Mouse (Mus musculus) CD4-positive, CD25-positive, alpha-beta regulatory T cell, adult 2 months (primary cell): ENCODE measurements at regions not wholly inside any gene's neighbourhood (a gene's known extent, or its start where the extent isn't known, plus 50 kb on each side); places are given as distances from the start of the nearest gene placed in this dataset.
A peak's percentile ranks its signal among the peaks of the same experiment; 100 is the strongest.

Experiments used
- DNase-seq: peaks from one replicate; pipeline ENCODE4 v3.0.0-alpha.2; 2012; ENCODE audit warnings: low read depth, low spot score

- peak; percentile 35 for DNase-seq
These were observed 352.3 kb upstream of the Hs6st1 start for GRCm38 (mm10) chr1:35715931-35716330.

- no peak for DNase-seq
These were observed 351.0 kb upstream of the Hs6st1 start for GRCm38 (mm10) chr1:35717166-35717565.

DNA sequence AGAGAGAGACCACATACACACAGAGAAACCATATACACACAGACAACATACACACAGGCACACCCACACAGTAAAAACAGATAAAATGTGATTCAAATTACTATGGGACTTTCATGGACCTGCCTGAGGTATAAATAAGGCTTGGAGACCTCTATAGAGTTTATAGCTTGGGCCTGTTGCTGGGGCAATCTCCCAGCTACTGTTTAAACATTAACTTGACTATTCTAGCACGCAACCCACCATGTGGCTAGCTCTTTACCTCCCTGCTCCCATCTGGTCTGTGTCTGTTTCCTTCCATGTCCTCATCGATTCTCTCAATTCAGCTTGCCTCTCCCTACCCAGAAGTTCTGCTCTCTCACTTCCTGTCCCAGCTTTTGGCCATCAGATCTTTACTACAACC, 350.5 kb upstream of the Hs6st1 start:
- DNase-seq, result no peak

GRCm38 (mm10) chr1:35720063-35720462, 348.1 kb upstream of the Hs6st1 start:
- no peak for DNase-seq

- no peak for DNase-seq
These were observed 343.8 kb upstream of the Hs6st1 start for GRCm38 (mm10) chr1:35724366-35724900.

DNA sequence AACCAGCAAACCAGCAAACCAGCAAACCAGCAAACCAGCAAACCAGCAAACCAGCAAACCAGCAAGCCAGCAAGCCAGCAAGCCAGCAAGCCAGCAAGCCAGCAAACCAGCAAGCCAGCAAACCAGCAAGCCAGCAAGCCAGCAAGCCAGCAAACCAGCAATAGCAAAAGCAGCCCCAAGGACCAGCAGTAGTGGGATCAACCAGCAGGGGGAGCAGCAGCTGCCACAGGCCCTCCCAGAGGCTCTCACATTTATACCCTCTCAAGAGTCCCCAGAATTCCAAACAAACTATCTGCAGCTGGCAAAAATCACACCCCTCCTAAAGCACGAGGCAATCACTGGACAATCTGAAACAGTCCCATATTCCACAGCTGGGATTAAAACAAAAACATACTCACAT, 341.6 kb upstream of the Hs6st1 start:
- DNase-seq, result peak; percentile 79

DNA sequence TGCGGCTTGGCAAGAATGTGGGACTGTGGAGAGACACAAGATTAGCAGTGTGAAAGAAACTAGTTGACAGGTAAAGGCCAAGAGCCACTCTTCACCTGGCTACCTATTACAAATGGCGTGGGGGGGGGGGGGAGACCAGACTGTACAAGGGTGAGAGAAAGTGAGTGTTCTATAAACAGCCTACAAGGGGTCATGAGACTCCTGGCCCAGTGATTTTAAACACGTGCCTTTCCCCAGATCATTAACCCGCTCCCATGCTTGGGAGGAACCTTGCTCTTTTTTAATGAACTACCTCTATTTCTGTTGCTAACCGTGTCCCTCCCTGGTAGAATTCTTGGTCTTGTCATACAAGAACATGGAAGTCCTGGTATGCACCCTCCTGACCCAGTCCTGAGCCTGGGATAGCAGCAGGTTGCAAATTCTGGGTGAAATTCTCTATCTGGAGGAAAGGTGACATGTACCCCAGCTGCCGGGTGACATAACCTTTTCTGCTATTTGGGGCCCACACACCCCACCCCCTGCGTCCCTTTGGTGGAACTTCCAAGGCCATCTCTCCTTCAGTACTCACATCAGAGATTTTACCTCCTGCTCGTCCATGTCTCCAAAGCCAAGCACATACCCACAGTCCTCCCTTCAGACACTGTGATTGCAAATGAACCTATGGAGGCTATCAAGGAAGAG, 340.8 kb upstream of the Hs6st1 start:
- DNase-seq, result no peak

GRCm38 (mm10) chr1:35729785-35730295, 338.4 kb upstream of the Hs6st1 start:
- DNase-seq, result no peak

GRCm38 (mm10) chr1:35730309-35730708, 337.9 kb upstream of the Hs6st1 start:
- DNase-seq, result no peak

GRCm38 (mm10) chr1:35736247-35736646, 332.0 kb upstream of the Hs6st1 start:
- DNase-seq, result no peak

- DNase-seq, result no peak
These were observed 318.6 kb upstream of the Hs6st1 start for GRCm38 (mm10) chr1:35749603-35750002.

GRCm38 (mm10) chr1:35750092-35750521, 318.1 kb upstream of the Hs6st1 start:
- DNase-seq, result no peak

DNA sequence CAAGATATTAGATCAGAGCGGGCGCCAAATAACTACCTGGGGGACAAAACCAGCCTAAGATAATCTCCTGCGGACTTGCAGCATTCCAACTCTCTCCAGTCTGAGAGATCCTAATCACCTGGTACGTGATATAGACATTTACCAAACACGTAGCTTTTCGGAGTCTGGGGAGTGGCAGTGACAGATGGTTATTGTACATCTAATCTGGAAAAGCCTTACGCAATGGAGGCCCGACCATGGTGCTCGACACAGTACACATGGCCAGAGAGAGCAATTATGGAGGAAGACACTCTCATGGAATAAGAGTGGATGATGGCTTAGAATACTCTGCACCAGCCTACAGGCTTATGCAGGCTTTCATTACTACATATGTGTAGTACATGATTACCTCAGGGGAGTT, 315.6 kb upstream of the Hs6st1 start:
- DNase-seq, result no peak

DNA sequence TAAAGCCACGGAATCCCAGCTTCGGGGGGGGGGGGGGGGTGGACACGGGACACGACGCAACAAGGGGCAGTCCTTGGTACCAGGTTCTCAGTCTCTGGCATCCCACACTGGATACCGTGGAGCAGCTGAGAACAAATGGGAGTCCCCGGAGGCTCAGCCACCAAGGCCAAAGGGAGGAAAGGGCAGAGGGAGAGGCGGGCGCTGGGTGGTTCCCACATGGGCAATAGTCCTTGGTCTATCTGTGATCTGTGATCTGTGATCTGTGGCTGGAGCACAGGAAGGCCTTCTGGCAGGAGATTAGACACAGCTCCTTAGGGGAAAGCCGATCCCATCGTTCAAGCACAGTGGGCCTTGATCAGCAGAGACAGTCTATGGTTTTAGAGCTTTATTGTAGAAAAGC, 314.0 kb upstream of the Hs6st1 start:
- DNase-seq, result no peak

DNA sequence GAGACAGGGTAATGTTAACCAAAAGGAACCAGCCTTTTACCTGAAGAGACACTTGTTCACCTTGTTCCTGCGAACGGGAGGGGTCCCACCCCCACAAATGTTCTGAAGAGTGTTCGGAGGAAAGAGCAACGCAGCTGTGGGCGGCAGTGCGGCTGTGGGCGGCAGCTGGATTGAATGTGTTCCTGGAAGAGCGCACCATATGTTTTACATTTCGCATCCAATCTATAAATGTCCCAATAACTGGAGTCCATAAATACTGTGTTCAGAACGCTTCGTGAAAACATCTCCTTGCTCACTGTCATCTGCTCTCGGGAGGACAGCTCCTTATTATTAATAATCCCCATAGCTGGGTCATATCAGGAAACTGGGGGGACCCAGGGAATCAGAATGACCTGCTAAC, 309.2 kb upstream of the Hs6st1 start:
- DNase-seq, result no peak

GRCm38 (mm10) chr1:35759600-35759999, 308.6 kb upstream of the Hs6st1 start:
- no peak for DNase-seq

GRCm38 (mm10) chr1:35763051-35763450, 305.1 kb upstream of the Hs6st1 start:
- DNase-seq, result no peak

- DNase-seq, result no peak
These were observed 304.7 kb upstream of the Hs6st1 start for GRCm38 (mm10) chr1:35763456-35763855.

DNA sequence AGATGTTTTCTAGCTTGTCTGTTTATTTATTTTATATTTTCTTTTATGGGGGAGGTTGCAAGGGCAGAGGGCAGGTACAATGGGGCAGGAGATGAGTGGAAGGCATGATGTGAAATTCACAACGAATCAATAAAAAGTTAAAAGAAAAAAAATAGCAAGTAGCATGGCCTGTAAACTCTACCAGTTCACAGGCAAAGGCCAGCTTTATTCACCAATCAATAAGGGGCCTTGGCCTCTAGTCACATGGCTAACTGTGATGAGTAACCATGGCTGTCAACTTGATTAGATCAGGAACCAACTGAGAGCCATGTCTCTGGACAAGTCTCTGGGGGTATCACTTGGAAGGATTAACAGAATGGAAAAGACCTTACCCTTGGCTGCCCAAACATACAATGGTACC, 304.1 kb upstream of the Hs6st1 start:
- DNase-seq, result no peak

GRCm38 (mm10) chr1:35765692-35766091, 302.5 kb upstream of the Hs6st1 start:
- DNase-seq, result peak; percentile 8

DNA sequence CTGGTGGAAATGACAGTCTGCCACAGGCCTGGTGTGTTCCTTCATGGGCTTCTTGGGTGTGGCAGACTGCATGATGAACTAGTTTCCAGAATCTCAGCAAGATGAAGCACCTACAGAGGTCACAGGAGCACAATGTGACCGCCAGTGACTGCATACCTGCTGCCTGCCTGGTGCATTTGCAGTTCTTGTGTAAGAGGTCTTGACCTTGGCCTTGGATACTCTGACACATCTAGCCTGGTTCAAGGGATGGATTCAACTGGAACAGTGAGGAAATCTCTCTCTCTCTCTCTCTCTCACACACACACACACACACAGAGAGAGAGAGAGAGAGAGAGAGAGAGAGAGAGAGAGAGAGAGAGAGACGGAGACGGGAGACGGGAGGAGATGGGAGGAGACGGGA, 301.9 kb upstream of the Hs6st1 start:
- DNase-seq, result no peak

DNA sequence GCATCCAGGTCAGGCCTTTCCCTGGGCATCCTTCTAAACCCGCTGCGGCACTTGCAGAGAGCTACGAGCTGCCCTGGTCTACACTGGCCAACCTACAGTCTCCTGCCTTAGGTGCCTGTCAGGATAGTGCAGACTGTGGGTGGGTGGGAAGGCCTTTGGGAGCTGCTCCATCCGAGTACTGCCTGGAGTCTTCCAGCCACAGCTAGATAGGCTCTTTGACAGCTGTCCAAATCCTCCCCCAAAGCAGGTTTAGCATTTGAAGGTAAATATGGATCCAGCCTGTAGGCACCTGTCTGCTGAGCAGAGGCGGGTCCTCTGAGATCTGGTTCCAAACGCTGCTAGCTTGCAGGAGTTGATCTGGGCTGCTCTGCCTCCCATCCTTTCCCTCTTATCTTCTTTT, 295.6 kb upstream of the Hs6st1 start:
- no peak for DNase-seq

DNA sequence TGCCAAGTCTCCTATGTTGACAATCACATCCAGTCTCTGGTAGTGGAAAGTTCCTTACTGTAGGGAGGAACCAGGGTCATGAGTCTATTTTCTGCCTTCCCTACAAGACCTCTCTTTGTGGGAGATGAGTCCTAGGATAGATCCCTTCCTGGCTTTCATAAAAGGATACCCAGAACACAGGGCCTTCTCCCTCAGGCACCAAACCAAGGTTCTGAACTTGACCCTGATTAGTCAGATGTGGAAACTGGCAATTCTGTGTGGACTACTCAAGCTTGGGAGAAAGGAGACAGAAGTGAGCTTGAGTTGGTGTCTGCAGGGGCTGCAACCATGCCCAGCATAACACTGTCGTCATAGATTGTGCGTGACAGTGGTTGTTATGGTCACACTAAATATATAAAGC, 293.6 kb upstream of the Hs6st1 start:
- no peak for DNase-seq

DNA sequence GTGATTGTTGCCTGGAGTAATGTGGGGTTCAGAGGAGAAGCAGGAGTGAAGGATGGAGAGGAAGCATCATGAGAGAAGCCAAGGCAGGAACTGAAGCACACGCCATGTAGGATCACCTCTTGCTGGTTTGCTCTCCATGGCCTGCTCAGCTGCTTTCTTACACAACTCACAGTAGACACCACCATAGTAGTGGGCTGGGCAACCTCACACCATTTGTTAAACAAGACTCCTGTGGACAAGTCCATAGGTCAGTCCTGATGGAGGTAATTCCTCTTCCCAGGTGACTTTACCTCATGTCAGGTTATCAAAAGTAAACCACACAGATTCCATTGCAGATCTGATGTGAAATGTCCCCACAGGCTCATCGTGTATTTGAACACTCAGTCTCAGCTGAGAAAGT, 285.5 kb upstream of the Hs6st1 start:
- no peak for DNase-seq
